Mouse (Mus musculus) lung, postnatal 0 days (tissue): Measurements from ENCODE around the gene Ppp1r36.

Source experiments
- CTCF ChIP-seq: IDR thresholded peaks from 2 replicates; pipeline ENCODE4 v1.5.1; 2016; ENCODE audit warnings: antibody characterized with exemption, mild to moderate bottlenecking
- EP300 ChIP-seq: IDR thresholded peaks from 2 replicates; pipeline ENCODE4 v1.6.1; 2016; ENCODE audit warnings: antibody characterized with exemption, mild to moderate bottlenecking, control low read depth

GRCm38 (mm10) chr12:76403886-76404537 is 13.3 kb upstream of the Ppp1r36 start, which contains the start of gene Hspa2:
- TF ChIP-seq CTCF: no peak
- no peak for TF ChIP-seq EP300
